Mouse (Mus musculus) myocyte (in vitro differentiated cells): ENCODE results near the gene Nod2. TPM values are rescaled to one million over a fixed set of nuclear protein-coding genes. Genes with fewer than 3 reads are reported as not detected.

Experiments
- H3K27me3 ChIP-seq: one replicate; pipeline ENCODE4 v1.6.1; 2011; ENCODE audit not compliant: control insufficient read depth, insufficient read depth, insufficient read length
- H3K36me3 ChIP-seq: one replicate; pipeline ENCODE4 v1.6.1; 2011; ENCODE audit not compliant: control insufficient read depth, insufficient read depth
- H3K4me2 ChIP-seq: one replicate; pipeline ENCODE4 v1.6.1; 2011; ENCODE audit warnings: low read depth, control low read depth
- H3K4me3 ChIP-seq: one replicate; pipeline ENCODE4 v1.5.1; 2011; ENCODE audit warnings: mild to moderate bottlenecking, control low read depth, moderate library complexity
- H3K79me2 ChIP-seq: one replicate; pipeline ENCODE4 v1.6.1; 2011; ENCODE audit not compliant: control insufficient read depth, insufficient read depth
- H3ac ChIP-seq: one replicate; pipeline ENCODE4 v1.6.1; 2011; ENCODE audit not compliant: control insufficient read depth, insufficient read length
- CEBPB ChIP-seq: IDR thresholded peaks from 2 replicates; pipeline ENCODE4 v1.6.1; 2011; ENCODE audit warnings: mild to moderate bottlenecking, moderate library complexity; ENCODE audit not compliant: poor library complexity, insufficient read depth, severe bottlenecking
- E2F4 ChIP-seq: IDR thresholded peaks from one replicate; pipeline ENCODE4 v1.6.1; 2011; ENCODE audit warnings: mild to moderate bottlenecking, control low read depth, moderate library complexity; ENCODE audit not compliant: insufficient read depth
- MAX ChIP-seq: IDR thresholded peaks from one replicate; pipeline ENCODE4 v1.6.1; 2011; ENCODE audit warnings: low read depth, mild to moderate bottlenecking, control low read depth
- MYOD1 ChIP-seq, 3 experiments: IDR thresholded peaks; one replicate each; pipeline ENCODE4 v1.6.1; 2011; ENCODE audit warnings: control low read depth in 2 of 3, low read depth in 2 of 3, mild to moderate bottlenecking in 2 of 3, moderate library complexity in 1 of 3; ENCODE audit not compliant: insufficient read length in 2 of 3, control insufficient read depth in 1 of 3
- MYOG ChIP-seq, 3 experiments: IDR thresholded peaks; one replicate each; pipeline ENCODE4 v1.6.1; 2011; ENCODE audit warnings: control low read depth in 2 of 3, low read depth in 2 of 3, mild to moderate bottlenecking in 2 of 3; ENCODE audit not compliant: insufficient read length in 2 of 3, control insufficient read depth in 1 of 3, insufficient read depth in 1 of 3
- POLR2A ChIP-seq: IDR thresholded peaks from one replicate; pipeline ENCODE4 v1.6.1; 2011; ENCODE audit warnings: low read depth, mild to moderate bottlenecking, control low read depth, moderate library complexity; ENCODE audit not compliant: insufficient read length
- POLR2AphosphoS2 ChIP-seq: IDR thresholded peaks from one replicate; pipeline ENCODE4 v1.6.1; 2011; ENCODE audit warnings: low read depth, control low read depth; ENCODE audit not compliant: insufficient read length
- REST ChIP-seq: IDR thresholded peaks from one replicate; pipeline ENCODE4 v1.6.1; 2011; ENCODE audit warnings: mild to moderate bottlenecking, control low read depth, moderate library complexity; ENCODE audit not compliant: insufficient read depth, insufficient read length
- SRF ChIP-seq: IDR thresholded peaks from one replicate; pipeline ENCODE4 v1.6.1; 2011; ENCODE audit warnings: low read depth; ENCODE audit not compliant: control insufficient read depth, insufficient read length
- TCF12 ChIP-seq: IDR thresholded peaks from one replicate; pipeline ENCODE4 v1.6.1; 2011; ENCODE audit warnings: mild to moderate bottlenecking, control low read depth; ENCODE audit not compliant: poor library complexity, insufficient read depth, severe bottlenecking
- TCF3 ChIP-seq: IDR thresholded peaks from one replicate; pipeline ENCODE4 v1.6.1; 2011; ENCODE audit warnings: low read depth, control low read depth; ENCODE audit not compliant: insufficient read length
- USF1 ChIP-seq: IDR thresholded peaks from one replicate; pipeline ENCODE4 v1.6.1; 2011; ENCODE audit warnings: low read depth, mild to moderate bottlenecking, control low read depth, moderate library complexity
- polyA plus RNA-seq: library from polyadenylated mRNA; unstranded; fragments of >200 nt; fragmentation: generic; extraction: Trizol; gene quantifications from one replicate; pipeline ENCODE4 v1.2.1, GENCODE M21; 2012; ENCODE audit warnings: missing spikeins

Nod2 gene
- polyA plus RNA-seq, 1 experiment, result 1.6 TPM

DNA sequence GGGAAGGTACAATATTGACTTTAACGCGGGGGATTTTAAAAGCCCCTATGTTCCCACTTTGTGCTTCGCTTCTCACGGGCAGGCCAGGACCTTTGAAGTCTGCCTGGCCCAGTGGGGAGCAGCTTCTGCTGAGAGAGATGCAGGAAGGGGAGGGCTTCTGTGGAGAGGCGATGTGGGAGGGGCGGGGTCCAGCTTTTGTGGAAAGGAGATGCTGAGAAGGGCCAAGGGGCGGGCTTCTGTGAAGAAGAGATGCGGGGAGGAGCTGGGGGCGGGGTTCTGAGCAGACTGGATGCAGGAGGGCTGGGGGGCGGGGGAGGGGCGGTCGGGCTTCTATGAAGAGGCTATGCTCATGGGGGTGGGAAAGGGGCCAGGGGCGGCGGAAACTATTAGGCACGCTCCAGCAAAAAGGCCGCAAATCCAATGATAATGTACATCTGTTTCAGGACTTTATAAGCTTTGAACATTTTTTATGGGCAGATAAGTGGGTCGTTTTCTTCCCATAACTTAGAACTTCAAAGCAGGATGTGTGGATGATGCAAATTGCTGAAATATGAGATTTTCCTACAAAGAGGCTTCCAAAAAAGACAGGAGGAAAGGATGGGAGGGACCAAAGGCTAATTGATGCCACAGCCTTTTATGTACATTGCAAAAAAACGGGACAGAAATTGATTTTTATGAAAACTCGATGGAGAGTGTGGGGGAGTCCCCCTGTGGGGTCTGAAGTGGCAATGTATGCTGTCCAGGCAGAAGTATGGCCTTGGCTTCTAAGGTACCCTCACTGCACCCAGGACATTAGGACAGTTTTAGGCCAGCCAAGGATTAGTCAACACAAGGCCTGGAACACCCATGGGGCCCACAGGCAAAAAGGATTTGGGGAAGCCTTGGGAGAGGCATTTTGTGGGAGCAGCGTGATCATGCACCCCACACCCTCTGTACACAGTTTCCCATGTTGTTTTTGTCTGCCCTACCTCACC, 42.8 kb upstream of the Nod2 start:
- H3K4me3 ChIP-seq, result no peak overlapping the region

DNA sequence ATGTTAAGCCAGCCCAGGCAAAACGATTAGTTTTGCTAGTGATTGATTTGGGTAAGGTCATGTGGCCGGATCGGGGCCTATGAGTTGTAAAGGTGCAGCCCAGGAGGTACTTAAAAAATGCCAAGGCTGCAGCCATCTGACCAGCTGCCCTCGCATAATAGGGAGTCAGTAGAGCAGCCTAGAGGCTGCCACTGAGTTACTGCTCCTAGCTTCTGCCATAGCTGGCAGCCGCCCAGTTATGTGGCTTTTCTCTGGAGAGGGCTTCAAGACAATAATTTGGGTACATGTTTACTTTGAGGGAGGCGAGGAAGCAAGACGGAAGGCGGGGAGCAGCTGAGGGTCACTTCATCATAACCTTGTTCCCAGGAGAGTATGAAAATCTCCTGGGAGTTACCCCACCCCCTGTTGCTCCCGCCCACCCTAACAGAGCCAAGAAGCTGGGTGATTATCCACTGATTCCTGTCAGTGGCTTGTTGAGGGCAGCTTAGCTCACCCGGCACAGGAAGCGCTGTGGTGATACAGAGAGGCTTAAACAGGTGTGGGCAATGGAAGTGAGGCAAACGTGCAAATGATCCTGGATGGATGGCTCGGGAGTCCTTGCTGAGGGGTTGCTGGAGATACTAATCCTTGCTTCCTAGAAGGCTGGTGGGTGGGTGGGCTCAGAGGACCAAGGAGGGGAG, 41.6 kb upstream of the Nod2 start:
- TF ChIP-seq REST, result no peak
- no peak for TF ChIP-seq POLR2AphosphoS2
- peak in 2 of 3 experiments; percentile 5 to 47 for TF ChIP-seq MYOD1 (IDR thresholded peaks at IDR 0.05; ENCODE audit: control insufficient read depth in 1 of 3, insufficient read length in 2 of 3, low read depth in 2 of 3)
- no peaks in the 10 kb centered on the region for H3K79me2 ChIP-seq
- no peak overlapping the region for H3ac ChIP-seq
- H3K27me3 ChIP-seq, result peaks cover 19% of the 10 kb centered on the region
- H3K36me3 ChIP-seq, result no peaks in the 10 kb centered on the region
- H3K4me2 ChIP-seq, result peak overlapping the region; percentile 64
- no peak overlapping the region for H3K4me3 ChIP-seq

More for the DNA sequence above, 42.8 kb upstream of the Nod2 start:
- Histone ChIP-seq H3K27me3 (peaks cover 12% of the 10 kb centered on the region), H3K4me2 (peak overlapping the region; percentile 67), H3K36me3 (no peaks in the 10 kb centered on the region), H3K79me2 (no peaks in the 10 kb centered on the region), H3ac (no peak overlapping the region)
- peak; percentile 26 for TF ChIP-seq POLR2A
- TF ChIP-seq CEBPB, result peak; percentile 90
- no peak for TF ChIP-seq POLR2AphosphoS2

DNA sequence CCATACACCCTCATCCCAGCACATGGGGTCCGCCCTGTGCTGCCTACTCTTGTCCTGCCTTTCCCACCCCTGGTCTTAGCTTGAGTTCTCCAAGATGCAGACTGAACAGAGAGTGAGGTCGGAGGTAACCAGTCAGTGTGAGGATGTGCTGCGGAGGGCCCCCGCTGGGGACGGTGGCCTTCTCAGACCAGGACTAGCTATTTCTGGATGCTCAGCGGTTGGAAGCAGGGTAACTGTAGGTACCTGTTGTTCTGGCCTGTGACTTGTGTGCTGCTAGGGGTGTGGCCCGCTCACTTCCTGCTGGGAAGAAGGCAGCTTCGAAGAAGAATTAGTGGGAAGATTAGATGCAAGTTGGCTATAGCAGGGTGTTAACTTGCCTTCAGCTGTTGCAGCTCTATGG, 38.1 kb upstream of the Nod2 start:
- Histone ChIP-seq H3K4me2 (no peak overlapping the region), H3K4me3 (no peak overlapping the region), H3K27me3 (peaks cover 42% of the 10 kb centered on the region), H3K79me2 (no peaks in the 10 kb centered on the region), H3K36me3 (no peaks in the 10 kb centered on the region), H3ac (no peak overlapping the region)
- TF ChIP-seq USF1 (no peak), E2F4 (no peak), MYOG (IDR thresholded peaks at IDR 0.05; ENCODE audit: control insufficient read depth in 1 of 3, insufficient read depth in 1 of 3, insufficient read length in 2 of 3, low read depth in 2 of 3) (no peak), MAX (no peak), MYOD1 (IDR thresholded peaks at IDR 0.05; ENCODE audit: control insufficient read depth in 1 of 3, insufficient read length in 2 of 3, low read depth in 2 of 3) (no peak), CEBPB (no peak), REST (no peak), TCF3 (no peak), SRF (no peak), POLR2A (no peak), TCF12 (no peak), POLR2AphosphoS2 (no peak)

GRCm38 (mm10) chr8:88610271-88610670, 36.8 kb upstream of the Nod2 start:
- Histone ChIP-seq H3K4me3 (no peak overlapping the region), H3ac (no peak overlapping the region), H3K4me2 (no peak overlapping the region), H3K79me2 (no peaks in the 10 kb centered on the region), H3K36me3 (no peaks in the 10 kb centered on the region), H3K27me3 (peaks cover 45% of the 10 kb centered on the region)
- TF ChIP-seq MAX (no peak), CEBPB (no peak), POLR2AphosphoS2 (no peak)

- TF ChIP-seq POLR2A (no peak), TCF3 (no peak), TCF12 (no peak), SRF (no peak), REST (no peak), POLR2AphosphoS2 (no peak), E2F4 (no peak), CEBPB (no peak), USF1 (no peak), MYOD1 (IDR thresholded peaks at IDR 0.05; ENCODE audit: control insufficient read depth in 1 of 3, insufficient read length in 2 of 3, low read depth in 2 of 3) (no peak), MYOG (IDR thresholded peaks at IDR 0.05; ENCODE audit: control insufficient read depth in 1 of 3, insufficient read depth in 1 of 3, insufficient read length in 2 of 3, low read depth in 2 of 3) (no peak), MAX (no peak)
- no peaks in the 10 kb centered on the region for H3K36me3 ChIP-seq
- no peak overlapping the region for H3K4me3 ChIP-seq
- H3K79me2 ChIP-seq, result no peaks in the 10 kb centered on the region
- no peak overlapping the region for H3K4me2 ChIP-seq
- peaks cover 54% of the 10 kb centered on the region for H3K27me3 ChIP-seq
- H3ac ChIP-seq, result no peak overlapping the region
These were observed 32.1 kb upstream of the Nod2 start for GRCm38 (mm10) chr8:88614981-88615380.
